Mouse (Mus musculus) spleen, adult 2 months (tissue): ENCODE measurements around the gene Tmem238l.

Experiments used
- CTCF ChIP-seq: fragments of 200-500 bp; IDR thresholded peaks from 2 replicates; pipeline ENCODE4 v1.5.1; 2011; ENCODE audit warnings: mild to moderate bottlenecking, inconsistent platforms; ENCODE audit not compliant: insufficient read depth, insufficient read length, insufficient replicate concordance; ENCODE audit errors: extremely low read depth
- POLR2A ChIP-seq: fragments of 200-500 bp; IDR thresholded peaks from 2 replicates; pipeline ENCODE4 v1.6.1; 2011; ENCODE audit warnings: low read depth, low read length, inconsistent platforms

DNA sequence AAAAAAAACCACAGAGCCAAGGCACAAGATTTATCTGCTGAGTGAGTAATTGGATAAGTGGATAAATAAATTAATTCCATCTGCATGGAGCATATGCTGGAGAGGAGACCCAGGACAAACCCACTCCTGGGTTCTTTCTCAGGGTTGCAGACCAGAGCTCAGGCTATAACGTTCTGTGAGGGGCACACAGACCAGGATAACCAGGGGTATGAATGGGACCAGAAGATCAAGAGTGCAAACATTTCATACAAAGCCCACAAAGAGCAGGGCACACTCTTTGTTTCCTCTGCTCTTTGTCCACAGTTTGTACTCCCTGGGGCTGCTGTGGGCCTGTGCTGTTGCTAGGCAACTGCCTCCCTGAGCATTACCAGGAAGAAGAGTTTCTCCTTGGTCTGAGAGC, 45.3 kb downstream of the Tmem238l start:
- TF ChIP-seq CTCF (no peak), POLR2A (no peak)
